Mouse (Mus musculus): ENCODE measurements around the gene Lag3. TPM values are rescaled to one million over a fixed set of nuclear protein-coding genes. Genes with fewer than 3 reads are reported as not detected.

Gene Lag3
- total and polyA plus RNA-seq, 3 experiments: 0.32 to 0.47 (median 0.34) TPM

GRCm38 (mm10) chr6:124866560-124866959, 44.9 kb downstream of the Lag3 start:
- intact Hi-C loops (cut with DNase I): no loop called here
- Histone ChIP-seq H3K27ac (no peak overlapping the region), H3K4me1 (ENCODE audit: control insufficient read depth, insufficient read depth, low read length) (no peaks in the 10 kb centered on the region), H3K9ac (ENCODE audit: low read depth, low read length) (no peak overlapping the region), H3K27me3 (ENCODE audit: control insufficient read depth, insufficient read depth, low read length) (no peaks in the 10 kb centered on the region), H3K79me2 (replicated peaks; ENCODE audit: control insufficient read depth, insufficient read depth, low read length) (no peaks in the 10 kb centered on the region), H3K36me3 (ENCODE audit: control insufficient read depth, insufficient read depth, low read length) (no peaks in the 10 kb centered on the region), H3K4me3 (no peak overlapping the region)
- no peak for DNase-seq
- TF ChIP-seq EP300 (IDR thresholded peaks at IDR 0.05; ENCODE audit: insufficient read depth, low read depth, low read length) (no peak), POLR2A (IDR thresholded peaks at IDR 0.05; ENCODE audit: insufficient read depth, low read depth, low read length) (no peak), CTCF (IDR thresholded peaks at IDR 0.05) (no peak)
- WGBS: 74% methylated on average over 6 of the region's 7 CpGs

GRCm38 (mm10) chr6:124865766-124866362, 45.6 kb downstream of the Lag3 start:
- Histone ChIP-seq H3K27me3 (ENCODE audit: control insufficient read depth, insufficient read depth, low read length) (no peaks in the 10 kb centered on the region), H3K79me2 (replicated peaks; ENCODE audit: control insufficient read depth, insufficient read depth, low read length) (no peaks in the 10 kb centered on the region), H3K27ac (no peak overlapping the region), H3K9ac (ENCODE audit: low read depth, low read length) (no peak overlapping the region), H3K4me1 (ENCODE audit: control insufficient read depth, insufficient read depth, low read length) (no peaks in the 10 kb centered on the region), H3K36me3 (ENCODE audit: control insufficient read depth, insufficient read depth, low read length) (no peaks in the 10 kb centered on the region), H3K4me3 (no peak overlapping the region)
- no peak for DNase-seq
- 80% methylated on average over 18 of the region's 18 CpGs for WGBS
- intact Hi-C loops (cut with DNase I): no loop called here
- TF ChIP-seq CTCF (IDR thresholded peaks at IDR 0.05): no peak
- no peak for TF ChIP-seq POLR2A (IDR thresholded peaks at IDR 0.05; ENCODE audit: insufficient read depth, low read depth, low read length)
- TF ChIP-seq EP300 (IDR thresholded peaks at IDR 0.05; ENCODE audit: insufficient read depth, low read depth, low read length): no peak

GRCm38 (mm10) chr6:124863658-124864298, 47.7 kb downstream of the Lag3 start, which contains the start of gene Gpr162:
Gene Gpr162, minus strand, starts transcription at chr6:124863983.
- Histone ChIP-seq H3K4me3 (peak within 1 kb of the TSS; percentile 42), H3K4me1 (ENCODE audit: control insufficient read depth, insufficient read depth, low read length) (peaks cover 1% of the 10 kb centered on the region; the same call in 1 of the 2 replicates), H3K27me3 (ENCODE audit: control insufficient read depth, insufficient read depth, low read length) (no peaks in the 10 kb centered on the region), H3K27ac (no peak within 1 kb of the TSS), H3K36me3 (ENCODE audit: control insufficient read depth, insufficient read depth, low read length) (no peaks in the 10 kb centered on the region), H3K9ac (ENCODE audit: low read depth, low read length) (peak within 1 kb of the TSS; percentile 50), H3K79me2 (replicated peaks; ENCODE audit: control insufficient read depth, insufficient read depth, low read length) (no peaks in the 10 kb centered on the region)
- WGBS: 2% methylated on average over 43 of the region's 43 CpGs
- TF ChIP-seq POLR2A (IDR thresholded peaks at IDR 0.05; ENCODE audit: insufficient read depth, low read depth, low read length) (no peak), CTCF (IDR thresholded peaks at IDR 0.05) (peak; percentile 42), EP300 (IDR thresholded peaks at IDR 0.05; ENCODE audit: insufficient read depth, low read depth, low read length) (no peak)
- intact Hi-C loops (cut with DNase I): loop anchor here (5.0 kb wide), 1 partner anchor 219 kb away; no protein-coding TSS in a partner anchor
- peak; percentile 59 to 71 for DNase-seq

GRCm38 (mm10) chr6:124863125-124863657, 48.3 kb downstream of the Lag3 start:
- intact Hi-C loops (cut with DNase I): loop anchor here (5.0 kb wide), 1 partner anchor 219 kb away; no protein-coding TSS in a partner anchor
- H3K36me3 ChIP-seq (ENCODE audit: control insufficient read depth, insufficient read depth, low read length): no peaks in the 10 kb centered on the region
- H3K79me2 ChIP-seq (replicated peaks; ENCODE audit: control insufficient read depth, insufficient read depth, low read length): no peaks in the 10 kb centered on the region
- 1% methylated on average over 11 of the region's 16 CpGs for WGBS
- H3K4me3 ChIP-seq: peak overlapping the region; percentile 42
- no peak overlapping the region for H3K27ac ChIP-seq
- no peak for TF ChIP-seq POLR2A (IDR thresholded peaks at IDR 0.05; ENCODE audit: insufficient read depth, low read depth, low read length)
- TF ChIP-seq CTCF (IDR thresholded peaks at IDR 0.05): no peak
- no peak for TF ChIP-seq EP300 (IDR thresholded peaks at IDR 0.05; ENCODE audit: insufficient read depth, low read depth, low read length)
- H3K4me1 ChIP-seq (ENCODE audit: control insufficient read depth, insufficient read depth, low read length): peaks cover 1% of the 10 kb centered on the region; the same call in 1 of the 2 replicates
- peak overlapping the region; percentile 26; the same call in 1 of the 2 replicates for H3K9ac ChIP-seq (ENCODE audit: low read depth, low read length)
- H3K27me3 ChIP-seq (ENCODE audit: control insufficient read depth, insufficient read depth, low read length): no peaks in the 10 kb centered on the region
- no peak for DNase-seq

DNA sequence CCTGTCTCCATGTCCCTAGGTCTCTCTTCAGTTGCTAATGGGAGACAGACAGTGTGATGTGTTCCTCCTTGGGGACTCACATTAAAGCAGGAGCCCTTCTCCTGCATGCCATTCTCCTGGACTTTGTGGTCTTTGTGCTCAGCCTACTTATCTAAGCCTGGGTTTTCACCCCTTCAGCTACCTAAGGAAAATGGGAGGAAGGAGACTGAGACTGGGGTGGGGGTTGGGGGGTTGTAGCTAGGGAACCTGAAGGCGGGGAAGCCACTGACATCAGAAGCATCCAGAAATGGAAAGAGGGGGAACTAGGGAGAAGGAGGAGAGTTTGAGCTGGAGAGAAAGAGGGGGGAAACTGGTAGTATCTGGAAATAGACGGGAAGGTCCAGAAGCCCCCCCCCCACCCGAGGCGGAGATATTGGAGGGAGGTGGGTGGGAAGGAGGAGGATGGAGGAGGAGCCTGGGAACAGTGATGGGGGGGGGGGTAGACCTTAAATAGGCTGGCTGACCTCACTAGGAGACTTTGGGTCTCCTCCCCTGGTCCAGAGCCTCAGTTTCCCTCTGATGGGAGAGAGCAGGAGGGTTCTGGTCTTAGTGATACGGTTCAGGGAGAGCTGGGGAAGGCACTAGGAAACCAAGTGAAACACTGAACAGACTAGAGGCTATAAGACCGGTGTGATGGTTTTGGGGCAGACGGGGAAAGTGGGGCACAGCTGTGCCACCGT, 48.9 kb downstream of the Lag3 start:
- DNase-seq: no peak
- intact Hi-C loops (cut with DNase I): loop anchor here (5.0 kb wide), 1 partner anchor 220 kb away; no protein-coding TSS in a partner anchor
- no peaks in the 10 kb centered on the region for H3K27me3 ChIP-seq (ENCODE audit: control insufficient read depth, insufficient read depth, low read length)
- no peaks in the 10 kb centered on the region for H3K36me3 ChIP-seq (ENCODE audit: control insufficient read depth, insufficient read depth, low read length)
- H3K4me3 ChIP-seq: no peak overlapping the region
- H3K79me2 ChIP-seq (replicated peaks; ENCODE audit: control insufficient read depth, insufficient read depth, low read length): no peaks in the 10 kb centered on the region
- 15% methylated on average over 8 of the region's 8 CpGs for WGBS
- TF ChIP-seq CTCF (IDR thresholded peaks at IDR 0.05) (no peak), EP300 (IDR thresholded peaks at IDR 0.05; ENCODE audit: insufficient read depth, low read depth, low read length) (no peak)
- peaks cover 1% of the 10 kb centered on the region; the same call in 1 of the 2 replicates for H3K4me1 ChIP-seq (ENCODE audit: control insufficient read depth, insufficient read depth, low read length)
- no peak overlapping the region for H3K9ac ChIP-seq (ENCODE audit: low read depth, low read length)
- H3K27ac ChIP-seq: no peak overlapping the region
